Mouse (Mus musculus) splenic B cell, adult 2 months (primary cell): ENCODE results near the gene Slfn5.
A peak's percentile ranks its signal among the peaks of the same experiment; 100 is the strongest.
"Not testable (repeated sequence)": the region's sequence is repeated elsewhere in the genome, so short reads cannot be mapped to it uniquely, and the experiment has no call there.

Source experiments
- DNase-seq: peaks from one replicate; pipeline ENCODE4 v3.0.0-alpha.2; 2011; ENCODE audit warnings: low read depth, low spot score
- H3K27me3 ChIP-seq: 2 replicates; pipeline ENCODE4 v1.6.1; 2012; ENCODE audit warnings: mild to moderate bottlenecking, low read length, moderate library complexity, mixed read lengths; ENCODE audit not compliant: control insufficient read depth, poor library complexity, insufficient read depth, severe bottlenecking
- H3K36me3 ChIP-seq: 2 replicates; pipeline ENCODE4 v1.6.1; 2012; ENCODE audit warnings: mild to moderate bottlenecking, low read length, moderate library complexity, mixed read lengths; ENCODE audit not compliant: control insufficient read depth, poor library complexity, insufficient read depth, severe bottlenecking

Gene Slfn5

GRCm38 (mm10) chr11:82961743-82962142 lies 10.6 kb downstream of the Slfn5 start:
- DNase-seq = no peak
- no peaks in the 10 kb centered on the region for H3K27me3 ChIP-seq
- peaks cover 4% of the 10 kb centered on the region; the same call in 1 of the 2 replicates for H3K36me3 ChIP-seq

GRCm38 (mm10) chr11:82962215-82962614 lies 11.1 kb downstream of the Slfn5 start:
- Histone ChIP-seq H3K27me3 (no peaks in the 10 kb centered on the region), H3K36me3 (0 out of 2 replicates have a peak, but pooled peaks cover 2% of the 10 kb centered on the region)
- DNase-seq = peak; percentile 38

GRCm38 (mm10) chr11:82970712-82971589 lies 19.8 kb downstream of the Slfn5 start:
- no peaks in the 10 kb centered on the region for H3K36me3 ChIP-seq
- no peaks in the 10 kb centered on the region; the same call in 1 of the 2 replicates for H3K27me3 ChIP-seq
- DNase-seq = peak; percentile 51

- H3K27me3 ChIP-seq = no peaks in the 10 kb centered on the region; the same call in 1 of the 2 replicates
- DNase-seq = no peak
- no peaks in the 10 kb centered on the region for H3K36me3 ChIP-seq
These were observed 20.4 kb downstream of the Slfn5 start for GRCm38 (mm10) chr11:82971590-82971974.

- DNase-seq = no peak
- Histone ChIP-seq H3K27me3 (no peaks in the 10 kb centered on the region; the same call in 1 of the 2 replicates), H3K36me3 (no peaks in the 10 kb centered on the region)
These were observed 22.8 kb downstream of the Slfn5 start for GRCm38 (mm10) chr11:82973916-82974315.

- H3K36me3 ChIP-seq, H3K27me3 ChIP-seq, DNase-seq: not testable (repeated sequence)
These were observed 31.3 kb downstream of the Slfn5 start for GRCm38 (mm10) chr11:82982409-82982808.

- Histone ChIP-seq H3K27me3 (no peaks in the 10 kb centered on the region), H3K36me3 (no peaks in the 10 kb centered on the region; the same call in 1 of the 2 replicates)
- DNase-seq = no peak
These were observed 32.0 kb downstream of the Slfn5 start for GRCm38 (mm10) chr11:82983193-82983592.

- Histone ChIP-seq H3K27me3 (no peaks in the 10 kb centered on the region), H3K36me3 (no peaks in the 10 kb centered on the region; the same call in 1 of the 2 replicates)
- no peak for DNase-seq
These were observed 36.5 kb downstream of the Slfn5 start for GRCm38 (mm10) chr11:82987621-82988020.

- no peaks in the 10 kb centered on the region; the same call in 1 of the 2 replicates for H3K36me3 ChIP-seq
- no peak for DNase-seq
- no peaks in the 10 kb centered on the region for H3K27me3 ChIP-seq
These were observed 38.2 kb downstream of the Slfn5 start for GRCm38 (mm10) chr11:82989357-82989756.

- H3K36me3 ChIP-seq, H3K27me3 ChIP-seq: not testable (repeated sequence)
- DNase-seq = peak; percentile 33
These were observed 39.6 kb downstream of the Slfn5 start for GRCm38 (mm10) chr11:82990612-82991385.

GRCm38 (mm10) chr11:82991469-82992166 lies 40.5 kb downstream of the Slfn5 start, which contains the start of gene Slfn9:
TSS of gene Slfn9 (minus strand) at chr11:82991830.
- H3K36me3 ChIP-seq = no peaks in the 10 kb centered on the region; the same call in 1 of the 2 replicates
- no peaks in the 10 kb centered on the region for H3K27me3 ChIP-seq
- peak; percentile 25 for DNase-seq

GRCm38 (mm10) chr11:83013356-83013755 lies 62.2 kb downstream of the Slfn5 start:
- DNase-seq = no peak
- Histone ChIP-seq H3K36me3 (peaks cover 15% of the 10 kb centered on the region), H3K27me3 (no peaks in the 10 kb centered on the region)
